Mouse (Mus musculus): ENCODE measurements at regions not wholly inside any gene's neighbourhood (a gene's known extent, or its start where the extent isn't known, plus 50 kb on each side); places are given as distances from the start of the nearest gene placed in this dataset.

DNA sequence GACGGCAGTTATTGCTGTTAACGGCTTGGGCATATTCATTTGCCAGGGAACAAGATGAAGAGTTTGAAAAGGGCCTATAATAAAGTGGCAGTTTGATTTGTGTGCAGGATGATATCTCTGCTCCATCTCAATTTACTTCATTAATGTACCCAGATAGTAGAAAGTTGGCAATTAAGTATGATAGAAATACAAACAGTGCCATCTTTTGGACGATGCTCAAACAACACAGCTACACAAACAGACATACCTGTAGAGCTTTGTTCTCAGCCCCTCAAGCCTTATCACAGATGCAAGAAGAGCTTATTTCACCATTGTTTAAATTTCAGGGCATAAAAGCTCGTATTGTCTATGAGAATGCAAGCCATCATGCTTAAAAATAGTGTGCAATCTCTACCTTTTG lies 82.2 kb downstream of the Tnfsf11 start:
- DNase-seq (ENCODE audit: low spot score), result no peak

DNA sequence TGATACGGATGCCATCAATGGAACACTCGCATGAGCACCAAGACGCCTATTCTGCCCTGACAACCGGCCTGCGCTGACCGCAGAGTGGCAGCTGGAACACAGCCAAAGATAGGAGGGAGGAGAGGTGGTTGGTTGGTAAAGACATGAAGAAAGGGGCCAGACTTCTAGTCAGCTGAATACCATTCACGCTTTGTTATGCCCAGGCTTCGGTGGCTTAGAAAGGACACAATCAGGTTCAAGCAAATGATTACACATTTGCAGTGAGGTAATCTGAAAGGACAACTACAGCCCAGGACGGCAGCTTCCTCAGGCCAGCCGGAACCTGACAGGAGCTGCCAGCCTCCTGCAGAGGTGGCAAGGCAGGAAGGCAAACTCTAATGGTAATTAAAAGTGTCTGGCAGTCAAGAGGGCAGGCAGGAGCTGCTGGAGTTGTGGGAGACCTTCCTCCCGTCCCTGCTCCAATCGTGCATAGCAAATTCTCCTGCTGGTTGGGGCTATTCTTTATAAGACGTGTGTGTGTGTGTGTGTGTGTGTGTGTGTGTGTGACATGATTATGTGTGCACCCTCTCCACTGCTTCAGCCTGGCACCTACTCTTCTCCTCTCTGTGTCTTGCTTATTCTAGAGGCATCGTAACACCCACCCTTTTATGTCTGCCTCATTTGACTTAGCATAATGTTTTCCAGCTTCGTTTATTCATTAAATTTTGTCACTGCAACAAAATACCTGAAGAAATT lies 91.4 kb downstream of the Tnfsf11 start:
- no peak for DNase-seq (ENCODE audit: low spot score)

DNA sequence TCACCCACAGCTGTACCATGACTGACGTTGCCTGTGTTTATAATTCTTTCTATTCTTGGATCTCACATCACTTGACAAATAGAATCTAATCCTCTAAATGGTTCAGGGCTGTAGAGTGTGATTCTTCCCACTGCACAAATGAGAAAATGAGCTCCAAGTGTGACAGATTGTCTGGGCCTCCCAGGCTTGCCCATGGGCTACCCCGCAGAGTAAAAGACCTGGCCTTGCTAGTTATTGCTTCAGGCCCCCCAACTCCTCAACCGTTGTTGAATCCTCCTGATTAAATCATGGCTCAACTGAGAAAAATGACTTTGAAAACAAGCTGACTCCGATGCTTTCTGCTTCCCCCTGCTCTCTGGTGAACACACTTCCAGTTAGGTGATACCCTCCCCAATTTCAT lies 92.4 kb downstream of the Tnfsf11 start:
- no peak for DNase-seq (ENCODE audit: low spot score)

DNA sequence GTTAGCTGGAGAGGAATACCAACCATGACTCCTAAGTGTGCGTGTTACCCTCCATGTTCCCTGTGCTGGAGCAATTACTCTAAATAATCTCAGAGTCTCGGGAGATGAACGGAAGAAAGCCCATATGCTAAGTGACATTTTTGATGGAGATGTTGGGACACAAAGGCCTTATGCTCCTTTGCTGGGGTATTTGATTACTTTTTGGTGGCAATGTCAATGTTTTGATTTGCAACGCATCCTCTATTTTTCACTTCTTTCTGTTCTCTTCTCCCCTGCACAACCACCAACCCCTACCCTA lies 103.3 kb downstream of the Tnfsf11 start:
- DNase-seq (ENCODE audit: low spot score), result no peak

DNA sequence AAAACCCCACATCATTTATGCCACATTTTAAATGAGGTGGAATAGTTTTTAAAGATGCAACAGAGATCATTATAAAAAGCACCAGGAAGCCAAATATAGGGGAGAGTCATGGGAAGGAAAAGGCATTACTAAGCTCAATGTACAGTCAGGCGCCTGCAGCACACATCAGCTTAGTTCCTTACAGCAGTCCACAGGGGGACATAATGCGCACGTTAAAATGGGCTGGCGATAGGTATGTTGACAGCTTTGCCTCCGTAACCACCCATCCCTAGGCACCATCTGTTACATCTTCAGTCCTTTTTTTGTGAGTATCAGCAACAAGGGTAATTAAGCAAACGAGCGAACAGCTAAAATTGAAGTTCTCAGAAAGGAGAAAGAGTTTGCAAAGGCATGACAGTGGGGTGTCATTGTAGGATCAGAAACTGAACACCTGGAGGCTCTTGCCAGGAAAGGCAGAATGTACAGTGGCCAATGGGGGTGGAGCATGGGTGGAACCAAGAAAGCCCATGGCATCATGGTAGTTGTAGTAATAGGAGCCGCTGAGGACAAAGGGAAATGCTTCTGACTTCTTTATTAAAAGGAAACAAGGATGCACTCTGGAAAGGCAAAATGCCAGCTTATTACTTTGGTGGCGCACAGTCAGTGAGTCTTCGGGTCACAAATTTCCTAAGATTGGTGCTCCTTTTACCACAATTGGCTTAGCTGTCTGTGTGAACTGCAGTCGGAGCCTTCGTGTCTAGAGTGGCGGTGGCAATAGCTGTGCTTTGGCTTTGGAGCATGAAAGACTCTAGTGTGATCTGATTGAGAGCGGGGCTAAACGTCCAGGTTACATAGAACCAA lies 103.9 kb downstream of the Tnfsf11 start:
- DNase-seq (ENCODE audit: low spot score), result no peak

DNA sequence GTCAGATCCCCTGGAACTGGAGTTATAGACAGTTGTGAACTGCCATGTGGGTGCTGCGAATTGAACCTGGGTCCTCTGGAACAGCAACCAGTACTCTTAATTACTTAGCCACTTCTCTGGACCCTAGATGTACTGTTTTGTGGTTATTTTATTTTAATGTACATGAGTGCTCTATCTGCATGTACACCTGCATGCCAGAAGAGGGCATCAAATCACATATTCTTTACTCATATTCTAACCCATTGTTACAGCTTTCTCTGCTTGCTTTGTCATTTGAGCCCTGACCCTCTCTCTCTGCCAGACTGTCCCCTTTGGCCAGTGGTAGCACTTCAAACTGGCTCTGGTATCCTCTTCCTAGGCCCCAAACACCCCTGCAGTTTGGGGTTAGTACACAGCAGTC lies 105.1 kb downstream of the Tnfsf11 start:
- DNase-seq (ENCODE audit: low spot score), result no peak

DNA sequence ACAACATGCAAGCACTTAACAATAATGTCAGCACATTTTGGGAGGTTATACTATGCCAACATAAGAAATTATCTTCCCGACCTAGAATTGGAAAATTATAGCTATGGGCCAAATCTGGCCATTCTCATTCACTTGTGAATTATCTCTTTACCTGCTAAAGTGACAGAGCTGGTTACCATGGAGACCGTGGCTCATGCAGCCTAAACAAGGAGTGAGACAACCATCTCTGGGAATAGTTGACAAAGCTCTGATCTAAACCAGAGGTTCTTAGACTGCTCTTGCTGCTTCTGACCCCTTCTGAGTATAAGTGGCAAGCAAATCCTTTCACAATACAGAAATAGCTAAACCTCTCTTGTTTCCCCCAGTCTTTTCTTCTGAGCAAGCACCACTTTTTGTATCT lies 108.7 kb upstream of the Fam216b start:
- no peak for DNase-seq (ENCODE audit: low spot score)

DNA sequence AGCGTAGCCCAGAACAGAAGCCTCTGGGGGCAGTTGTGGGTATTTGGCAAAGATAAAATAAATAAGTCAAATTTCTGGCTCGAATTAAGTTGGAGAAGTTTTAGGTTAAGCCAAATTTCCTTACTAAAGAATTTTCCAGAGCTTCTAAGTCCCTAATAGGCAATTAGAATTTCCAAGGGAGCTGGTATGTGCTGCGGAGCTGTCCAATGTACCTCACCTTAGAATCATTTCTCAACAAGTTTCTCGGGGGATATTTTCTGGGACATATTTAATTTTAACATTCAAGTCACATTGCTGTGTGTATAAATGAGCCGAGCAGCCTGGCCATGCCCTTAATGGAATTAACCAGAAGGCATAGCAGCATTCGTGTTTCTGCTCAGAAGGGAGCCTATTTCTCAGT lies 90.8 kb upstream of the Fam216b start:
- DNase-seq (ENCODE audit: low spot score), result peak; percentile 29

DNA sequence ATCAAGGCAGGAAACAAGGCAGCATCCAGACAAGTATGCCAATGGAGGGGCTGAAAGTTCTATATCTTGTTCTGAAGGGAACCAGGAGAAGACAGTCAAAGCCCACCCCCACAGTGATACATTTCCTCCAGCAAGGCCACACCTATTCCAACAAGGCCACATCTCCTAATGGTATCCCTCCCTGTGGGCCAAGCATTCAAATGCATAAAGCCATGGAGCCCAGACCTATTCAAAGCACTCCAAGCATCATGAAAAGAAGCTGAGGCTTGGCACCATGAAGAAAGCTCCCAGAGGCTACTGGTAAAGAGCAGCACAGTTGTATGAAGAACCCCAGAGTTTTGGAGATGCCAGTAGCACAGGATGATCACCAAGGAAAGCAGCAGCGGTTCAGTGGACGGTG lies 84.6 kb upstream of the Fam216b start:
- no peak for DNase-seq (ENCODE audit: low spot score)

DNA sequence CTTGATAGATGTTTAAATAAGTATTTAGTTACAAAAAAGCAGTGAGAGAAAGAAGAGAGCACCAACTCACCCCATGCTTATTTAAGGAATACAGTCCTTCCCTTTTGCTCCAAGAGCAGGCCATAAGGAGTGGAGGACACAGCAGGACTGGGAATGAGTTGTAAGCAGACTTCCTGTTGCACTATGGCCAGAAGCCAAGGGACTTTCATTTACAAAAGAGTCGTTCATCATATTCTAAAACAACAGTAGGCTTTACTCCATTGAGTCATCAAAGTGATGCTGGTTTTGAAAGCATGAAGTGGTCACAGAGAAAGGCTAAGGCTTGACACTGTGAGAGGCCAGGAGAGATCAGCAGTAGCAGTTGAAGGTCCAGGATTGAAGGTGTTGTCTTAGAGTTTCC lies 84.1 kb upstream of the Fam216b start:
- DNase-seq (ENCODE audit: low spot score), result no peak

DNA sequence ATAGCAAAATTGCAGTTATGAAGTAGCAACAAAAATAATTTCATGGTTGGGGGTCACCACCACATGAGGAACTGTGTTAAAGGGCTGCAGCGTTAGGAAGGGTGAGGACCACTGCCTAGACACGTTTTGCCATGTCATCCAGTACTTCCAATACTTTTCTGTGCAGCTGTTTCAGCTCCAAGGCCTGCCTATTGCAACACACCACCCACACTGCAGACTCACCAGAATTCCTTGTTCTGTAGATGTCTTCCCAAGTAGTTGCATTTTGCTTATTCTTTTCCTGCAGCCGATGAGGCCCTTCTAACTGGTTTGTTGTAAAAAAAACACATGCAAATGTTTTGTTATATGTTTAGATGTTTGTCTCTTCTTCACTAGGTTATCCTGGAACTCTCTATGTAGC lies 72.0 kb upstream of the Fam216b start:
- no peak for DNase-seq (ENCODE audit: low spot score)

DNA sequence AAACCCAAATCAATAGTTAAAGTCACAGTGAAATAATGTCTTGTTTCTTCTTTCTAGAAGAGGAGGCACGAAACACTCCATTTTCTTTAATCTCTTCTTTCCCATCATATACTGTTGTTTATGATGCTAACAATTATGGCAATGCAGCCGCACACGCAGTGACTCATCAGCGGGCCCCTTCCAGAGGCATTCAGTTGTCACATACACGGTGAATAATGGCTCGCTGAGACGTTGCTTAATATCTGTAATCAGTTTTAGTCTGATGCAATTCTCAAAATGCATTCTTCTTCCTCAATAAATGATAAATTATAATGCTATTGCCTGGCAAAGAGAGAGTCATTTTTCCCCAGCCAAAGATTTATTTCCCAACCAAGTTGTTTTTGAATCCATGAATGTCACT lies 70.8 kb upstream of the Fam216b start:
- DNase-seq (ENCODE audit: low spot score), result no peak

DNA sequence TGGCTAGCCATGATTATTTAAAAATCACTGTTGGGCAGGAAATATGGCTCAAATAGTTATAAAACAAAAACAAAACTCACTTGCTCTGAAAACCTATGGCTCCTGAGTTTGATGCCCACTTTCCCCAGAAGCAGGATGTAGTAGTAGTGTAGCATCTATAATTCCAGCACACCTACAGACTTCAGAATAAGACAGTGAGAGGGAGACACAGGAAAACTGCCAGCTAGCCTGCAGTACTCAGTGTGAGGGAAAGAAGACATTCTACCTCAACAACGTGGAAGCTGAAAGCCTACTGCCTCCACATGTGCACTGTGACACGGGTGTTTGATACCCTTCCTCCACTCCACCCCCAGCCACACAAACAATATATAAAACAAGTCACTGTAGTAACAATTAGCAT lies 68.9 kb upstream of the Fam216b start:
- no peak for DNase-seq (ENCODE audit: low spot score)

DNA sequence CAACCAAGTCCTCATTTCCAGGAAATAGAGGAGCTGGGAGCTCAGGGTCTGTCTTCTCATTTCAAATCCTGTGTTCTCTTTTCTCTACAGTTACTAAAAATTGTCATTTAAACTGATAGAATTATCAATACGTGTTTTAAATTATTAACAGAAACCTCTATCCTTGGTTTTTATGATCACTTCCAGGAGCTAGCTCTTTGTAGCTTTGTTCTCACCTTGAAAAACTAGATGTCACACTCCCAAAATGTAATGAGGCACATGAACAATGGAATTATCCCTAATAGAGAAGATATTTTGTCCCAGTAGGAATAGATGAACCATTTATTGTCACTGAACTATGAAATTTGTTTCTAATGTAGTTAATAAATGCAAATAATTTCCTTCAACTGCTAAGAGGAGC lies 60.0 kb upstream of the Fam216b start:
- DNase-seq (ENCODE audit: low spot score), result no peak

DNA sequence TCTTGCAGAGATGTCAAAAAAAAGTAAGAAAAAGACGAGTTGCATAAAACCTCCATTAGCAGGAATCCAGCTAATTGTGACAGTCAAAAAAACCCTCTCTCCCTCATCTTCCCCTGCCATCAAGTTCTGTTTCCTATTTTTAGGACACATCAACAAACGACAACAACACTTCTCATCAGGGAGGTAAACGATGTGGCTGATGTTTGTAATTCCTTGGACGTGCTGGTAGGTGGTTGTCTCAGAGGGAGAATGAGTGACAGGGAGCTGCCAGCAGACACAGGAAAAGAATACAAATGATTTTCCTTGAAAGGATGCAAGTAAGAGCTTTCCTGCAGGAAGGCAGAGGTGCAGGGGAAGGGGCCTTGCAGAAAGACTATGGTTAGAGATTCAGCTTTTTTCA lies 54.9 kb upstream of the Fam216b start:
- DNase-seq (ENCODE audit: low spot score), result no peak
